Mouse (Mus musculus) layer of hippocampus, postnatal 14 days (tissue): ENCODE data around the gene March9. TPM values are rescaled to one million over a fixed set of nuclear protein-coding genes. Genes with fewer than 3 reads are reported as not detected.
"Not testable (repeated sequence)": the region's sequence is repeated elsewhere in the genome, so short reads cannot be mapped to it uniquely, and the experiment has no call there.

Experiments used
- DNase-seq, 2 experiments: peaks; one replicate each; pipeline ENCODE4 v3.0.0; 2021 to 2022; ENCODE audit warnings: low spot score in 2 of 2, mixed read lengths in 1 of 2
- total RNA-seq, 2 experiments: library from RNA; stranded (reverse); gene quantifications; 2 replicates each; pipeline ENCODE4 v1.2.3; 2021

The March9 gene
- total RNA-seq, 2 experiments from 2014 or later, result 31.8 to 34.9 TPM

DNA sequence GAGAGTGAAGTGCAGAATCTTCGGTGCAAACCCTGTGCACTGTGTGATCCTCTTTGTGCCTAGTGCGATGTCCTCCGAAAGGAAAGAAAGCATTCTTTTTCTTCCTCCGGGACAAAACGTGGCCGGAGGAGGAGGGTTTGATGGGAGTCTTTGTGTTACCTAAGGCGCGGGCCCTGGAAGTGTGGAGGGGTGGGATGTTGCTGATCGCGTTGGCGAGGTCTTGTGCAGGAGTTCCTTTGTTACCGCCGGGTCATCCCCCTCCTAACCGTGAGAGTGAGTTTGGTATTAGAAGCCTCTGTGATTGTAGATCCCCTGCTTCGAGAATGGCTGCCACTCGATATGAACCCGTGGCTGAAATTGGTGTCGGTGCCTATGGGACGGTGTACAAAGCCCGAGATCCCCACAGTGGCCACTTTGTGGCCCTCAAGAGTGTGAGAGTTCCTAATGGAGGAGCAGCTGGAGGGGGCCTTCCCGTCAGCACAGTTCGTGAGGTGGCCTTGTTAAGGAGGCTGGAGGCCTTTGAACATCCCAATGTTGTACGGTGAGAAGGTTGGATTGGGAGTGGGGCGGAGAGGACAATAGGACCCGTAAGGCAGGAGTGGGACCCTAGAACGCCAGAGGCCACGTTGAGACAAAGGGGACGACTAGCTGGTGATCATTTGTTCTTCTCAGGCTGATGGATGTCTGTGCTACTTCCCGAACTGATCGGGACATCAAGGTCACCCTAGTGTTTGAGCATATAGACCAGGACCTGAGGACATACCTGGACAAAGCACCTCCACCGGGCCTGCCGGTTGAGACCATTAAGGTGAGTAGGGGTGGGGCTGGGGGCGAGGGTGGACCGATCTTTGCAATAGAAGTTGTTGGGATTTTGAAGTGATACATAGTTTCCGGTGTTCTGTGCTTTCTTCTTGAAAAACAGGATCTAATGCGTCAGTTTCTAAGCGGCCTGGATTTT is 4.2 kb upstream of the March9 start:
- no peak for DNase-seq

DNA sequence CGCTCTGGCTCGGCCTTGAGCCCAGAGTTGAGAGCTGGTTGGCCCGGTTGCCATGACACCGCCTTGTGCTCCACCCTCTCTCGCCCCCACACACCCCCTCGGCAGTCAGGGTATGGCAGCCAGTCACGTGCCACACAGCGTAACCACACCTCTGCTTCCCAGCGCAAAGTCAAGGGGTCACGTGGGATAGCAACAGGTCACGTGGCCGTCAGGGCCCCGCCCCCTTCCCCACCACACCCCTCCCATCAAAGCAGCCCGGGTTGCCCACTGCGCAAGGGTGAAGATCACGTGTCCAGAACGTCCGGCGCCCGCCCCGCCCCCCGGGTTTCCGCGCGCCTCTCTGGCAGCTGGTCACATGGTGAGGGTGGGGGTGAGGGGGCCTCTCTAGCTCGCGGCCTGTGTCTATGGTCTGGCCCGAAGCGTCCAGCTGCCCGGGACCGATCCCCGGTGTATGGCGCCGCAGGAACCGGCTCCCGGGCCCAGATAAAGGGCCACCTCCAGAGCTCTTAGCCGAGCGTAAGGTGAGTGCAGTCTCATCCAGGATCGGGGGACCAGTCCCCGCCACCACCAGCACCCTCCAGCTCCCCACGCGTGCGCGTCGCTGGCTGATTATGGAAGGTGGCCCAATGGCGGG is 3.4 kb upstream of the March9 start, which contains the start of gene Cdk4:
Gene Cdk4 (plus strand): TSS at position 296 of the 634 bp plus-strand sequence.
- DNase-seq, result peak; percentile 98 to 99

DNA sequence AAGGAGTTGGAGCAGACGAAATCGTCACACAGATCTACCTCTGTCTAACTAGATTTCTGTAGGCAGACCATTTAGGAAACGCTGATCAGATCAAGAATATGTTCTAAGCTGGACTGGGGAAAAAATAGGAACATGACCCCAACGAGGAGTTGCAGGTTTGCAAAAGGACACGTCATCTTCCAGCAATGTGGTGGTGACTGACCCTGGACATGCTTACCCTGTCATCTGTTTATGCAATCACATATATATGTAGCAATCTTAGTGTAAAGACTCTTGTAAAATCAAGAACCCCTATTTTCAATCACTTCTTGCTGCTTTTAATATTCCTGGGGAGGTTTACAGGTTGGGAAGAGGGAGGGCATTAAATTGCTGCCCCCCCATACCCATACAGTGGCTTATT is 2.5 kb upstream of the March9 start:
- DNase-seq, result no peak

DNA sequence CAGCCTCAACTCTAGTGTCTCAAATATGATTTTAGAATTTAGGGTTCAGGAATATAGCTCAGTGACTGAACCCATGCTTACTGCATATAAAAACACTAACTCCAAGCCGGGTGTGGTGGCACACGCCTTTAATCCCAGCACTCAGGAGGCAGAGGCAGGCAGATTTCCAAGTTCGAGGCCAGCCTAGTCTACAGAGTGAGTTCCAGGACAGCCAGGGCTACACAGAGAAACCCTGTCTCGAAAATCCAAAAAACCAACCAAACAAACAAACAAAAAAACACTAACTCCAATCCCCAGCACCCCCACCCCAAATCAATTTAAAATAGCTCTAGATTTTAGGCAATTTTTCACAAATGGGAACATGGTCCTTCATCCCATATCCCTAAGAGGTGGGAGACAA is 2.1 kb upstream of the March9 start:
- not testable (repeated sequence) for DNase-seq

DNA sequence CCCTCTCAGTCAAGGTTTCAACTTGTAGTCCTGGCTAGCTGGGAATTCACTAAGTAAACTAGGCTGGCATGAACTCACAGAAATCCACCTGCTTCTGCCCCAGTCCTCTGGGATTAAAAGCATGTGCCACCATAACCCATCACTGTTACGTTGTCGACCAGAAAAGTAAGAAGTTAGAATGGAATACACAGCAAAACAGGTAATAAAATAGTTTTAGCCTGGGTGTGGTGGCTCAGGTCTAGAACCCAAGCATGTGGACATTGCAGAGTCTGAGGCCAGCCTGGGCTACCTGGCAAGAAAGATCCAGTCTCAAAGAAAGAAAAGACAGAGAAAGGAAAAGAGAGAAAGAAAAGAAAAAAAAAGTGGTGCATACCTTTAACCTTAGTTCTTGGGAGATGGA is 1.5 kb upstream of the March9 start:
- no peak for DNase-seq

DNA sequence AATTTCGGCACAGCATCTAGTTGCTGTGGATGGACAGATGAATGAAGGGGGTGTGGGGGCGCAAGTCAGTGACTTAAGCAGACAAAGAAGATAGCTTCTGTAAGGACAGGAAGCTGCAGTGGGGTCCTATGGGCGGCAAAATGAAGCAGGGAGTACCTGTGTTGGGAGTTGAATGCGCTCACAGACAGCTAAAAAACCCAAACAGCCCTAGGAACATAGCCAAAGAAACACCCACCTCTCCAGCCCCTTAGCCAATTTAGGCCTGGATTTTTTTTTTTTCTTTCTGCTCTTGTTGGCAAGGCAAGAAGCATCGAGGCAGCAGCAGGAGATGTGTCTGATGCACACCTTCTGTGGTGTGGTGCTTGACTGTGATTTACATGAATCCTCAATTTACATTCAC is 1.1 kb upstream of the March9 start:
- no peak for DNase-seq

DNA sequence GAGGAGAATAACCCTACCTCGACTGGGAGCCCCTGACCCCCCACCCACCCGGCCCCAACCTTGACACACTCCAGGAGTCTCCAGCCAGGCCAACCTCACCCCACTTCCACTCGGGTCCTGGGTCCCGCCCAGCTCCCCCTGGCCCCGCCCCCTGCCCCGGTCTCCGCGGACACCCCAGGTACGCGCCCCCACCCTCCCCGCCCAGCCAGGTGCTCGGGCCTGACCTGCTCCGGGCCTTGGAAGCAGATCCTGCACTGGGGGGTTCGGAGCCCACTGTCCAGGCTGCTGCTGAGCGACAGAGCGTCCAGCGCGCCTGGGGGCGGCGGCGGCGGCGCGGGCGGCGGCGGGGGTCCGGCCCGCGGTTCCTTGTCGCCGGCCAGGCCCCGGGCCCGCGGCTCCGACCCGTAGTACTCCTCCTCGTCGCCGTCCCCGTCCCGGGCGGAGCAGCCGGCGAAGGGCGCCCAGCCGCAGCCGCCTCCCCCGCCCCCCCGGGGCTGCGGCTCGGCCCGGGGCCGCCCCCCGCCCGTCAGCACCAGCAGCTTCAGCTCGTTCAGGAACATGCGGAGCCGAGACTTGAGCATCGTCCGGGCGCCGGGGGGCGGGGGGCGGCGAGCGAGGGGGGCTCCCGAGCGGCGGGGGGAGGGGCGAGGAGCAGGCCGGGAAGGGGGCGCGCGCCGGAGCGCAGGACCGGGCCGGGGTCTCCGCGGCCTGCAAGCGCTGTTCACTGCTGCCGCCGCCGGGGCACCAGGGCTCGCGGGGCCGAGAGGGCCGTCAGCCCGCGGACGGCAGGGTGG is 613 bp downstream of the March9 start:
- no peak for DNase-seq

DNA sequence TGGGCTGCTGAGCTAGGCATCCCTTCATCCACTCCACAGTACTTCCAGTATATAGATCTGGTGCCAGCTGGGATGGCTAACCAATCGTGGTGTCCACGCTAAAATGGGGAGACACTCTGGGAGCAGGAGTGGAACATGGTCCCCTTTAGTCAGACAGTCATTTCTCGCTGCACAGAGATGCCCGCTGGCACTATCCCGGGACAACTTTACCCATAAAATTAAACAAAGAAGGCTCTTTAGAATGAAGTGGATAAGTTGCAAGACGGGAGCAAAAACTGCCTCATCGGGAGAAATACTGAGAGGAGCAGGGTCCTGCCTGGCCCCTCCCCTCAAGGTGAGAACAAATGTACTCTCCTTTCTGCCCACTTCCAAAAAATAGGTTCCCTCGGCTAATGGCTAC is 1.3 kb downstream of the March9 start:
- DNase-seq, result no peak

DNA sequence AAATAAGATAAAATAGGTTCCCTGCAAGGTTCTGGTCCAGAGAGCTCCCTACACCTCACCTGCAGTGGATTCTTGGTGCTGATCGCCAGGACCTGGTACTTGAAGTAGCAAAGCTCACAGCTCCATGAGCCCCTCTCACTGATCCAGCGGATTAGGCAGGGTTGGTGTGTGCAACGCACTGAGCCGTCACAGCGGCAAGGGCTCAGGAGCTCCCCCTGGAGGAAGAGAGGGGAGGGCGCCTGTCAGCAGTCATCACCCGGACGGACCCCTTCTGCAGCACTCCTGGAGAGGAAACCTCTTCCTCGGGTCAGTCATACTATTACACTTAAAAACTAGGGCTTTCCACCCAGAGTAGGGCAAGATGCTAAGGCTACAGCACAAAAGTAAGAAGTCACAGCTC is 1.8 kb downstream of the March9 start:
- peak; percentile 69 to 83 for DNase-seq

DNA sequence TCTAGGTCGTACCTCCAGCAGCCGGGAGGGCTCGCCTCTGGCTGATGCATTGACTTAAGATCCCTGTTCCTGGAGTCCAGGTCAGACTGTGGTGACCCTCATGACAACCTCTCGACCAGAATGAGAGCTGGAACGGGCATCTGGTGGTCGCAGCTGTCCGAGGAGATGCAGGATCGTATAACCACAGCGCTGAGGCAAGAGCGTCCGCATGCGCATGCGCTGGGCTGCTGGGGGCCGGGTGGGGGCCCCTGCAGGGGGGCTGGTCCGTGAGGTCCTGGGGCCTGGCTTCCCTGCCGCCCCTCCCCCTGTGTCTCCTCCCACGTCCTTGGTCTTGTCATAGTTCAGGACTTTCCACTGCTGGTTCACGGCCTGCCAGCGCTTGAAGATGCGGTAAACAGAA is 3.5 kb downstream of the March9 start:
- no peak for DNase-seq

DNA sequence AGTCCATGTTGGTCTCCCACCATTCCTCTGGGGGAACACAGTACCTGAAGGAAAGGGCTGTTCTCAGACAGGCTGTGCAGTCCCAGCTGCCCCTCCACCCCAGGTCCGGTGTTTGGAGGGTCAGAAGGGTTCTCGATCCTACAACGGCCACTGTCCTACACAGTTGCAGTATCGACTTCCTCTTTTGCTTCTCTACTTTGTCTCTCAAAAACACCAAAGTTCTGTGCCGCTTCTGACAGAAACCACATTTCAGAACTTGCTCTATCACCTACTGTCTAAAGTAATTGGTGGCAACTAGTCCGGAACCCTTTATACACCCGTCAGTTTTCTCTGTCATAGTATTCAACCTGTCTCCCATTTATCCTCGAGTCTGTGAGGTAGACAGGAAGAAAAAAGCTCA is 4.6 kb downstream of the March9 start:
- no peak for DNase-seq

DNA sequence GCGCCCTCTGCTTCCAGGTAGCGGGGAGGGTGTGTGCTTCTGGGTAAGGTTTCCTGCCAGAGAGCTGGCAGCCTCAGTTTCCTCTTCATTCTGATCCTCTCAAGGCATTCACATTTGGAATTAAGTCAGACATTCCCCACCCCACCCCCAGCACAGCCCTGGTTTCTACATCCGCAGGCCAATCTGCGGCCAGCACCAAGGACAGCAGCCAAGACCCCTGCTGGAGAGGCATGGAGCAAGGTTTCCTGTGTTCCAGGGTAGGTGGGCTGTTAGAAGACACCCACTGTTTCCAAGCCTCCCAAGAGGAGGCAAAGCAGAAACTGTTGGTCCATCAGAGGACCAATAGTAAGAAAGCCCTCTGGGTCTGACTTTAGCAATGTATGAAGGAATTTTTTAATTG is 5.3 kb downstream of the March9 start:
- DNase-seq, result no peak

DNA sequence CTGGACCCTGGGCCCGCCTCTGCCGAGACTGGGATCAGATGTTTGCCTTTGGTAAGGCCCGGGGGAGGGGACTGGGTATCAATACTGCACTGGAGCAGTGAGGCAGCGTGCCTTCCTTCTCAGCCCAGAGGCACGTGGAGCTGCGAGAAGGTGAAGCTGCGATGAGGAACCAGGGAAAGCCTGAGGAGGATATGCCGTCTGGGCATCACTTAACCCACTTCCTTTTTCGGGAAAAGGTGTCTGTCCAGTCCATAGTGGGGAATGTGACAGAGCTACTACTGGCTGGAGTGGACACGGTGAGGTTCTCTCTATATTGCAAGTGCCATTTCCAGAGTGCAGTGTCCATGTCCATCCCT is 9.9 kb downstream of the March9 start:
- DNase-seq, result no peak

DNA sequence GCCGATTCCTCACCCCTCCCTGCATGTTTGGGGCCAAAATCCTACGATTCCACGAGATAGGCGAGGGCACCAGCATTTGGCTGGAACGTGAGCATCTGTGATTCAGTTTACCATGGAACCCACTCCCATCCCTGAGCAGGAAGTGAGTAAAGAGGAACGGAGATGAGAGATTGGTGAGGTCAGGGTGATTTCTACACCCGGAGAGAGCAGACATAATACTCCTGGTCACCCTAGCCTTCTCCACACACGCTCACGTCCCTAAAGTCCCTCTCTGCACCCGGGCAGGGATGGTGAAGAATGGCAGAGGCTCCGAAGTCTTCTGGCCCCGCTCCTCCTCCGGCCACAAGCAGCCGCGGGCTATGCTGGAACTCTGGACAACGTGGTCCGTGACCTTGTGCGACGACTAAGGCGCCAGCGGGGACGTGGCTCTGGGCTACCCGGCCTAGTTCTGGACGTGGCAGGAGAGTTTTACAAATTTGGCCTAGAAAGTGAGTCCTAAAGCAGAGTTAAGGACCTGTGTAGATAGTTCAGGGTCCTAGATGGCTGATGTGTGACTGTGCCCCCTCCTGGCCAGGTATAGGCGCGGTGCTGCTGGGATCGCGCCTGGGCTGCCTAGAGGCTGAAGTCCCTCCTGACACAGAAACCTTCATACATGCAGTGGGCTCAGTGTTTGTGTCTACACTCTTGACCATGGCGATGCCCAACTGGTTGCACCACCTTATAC is 10.4 kb downstream of the March9 start:
- no peak for DNase-seq

DNA sequence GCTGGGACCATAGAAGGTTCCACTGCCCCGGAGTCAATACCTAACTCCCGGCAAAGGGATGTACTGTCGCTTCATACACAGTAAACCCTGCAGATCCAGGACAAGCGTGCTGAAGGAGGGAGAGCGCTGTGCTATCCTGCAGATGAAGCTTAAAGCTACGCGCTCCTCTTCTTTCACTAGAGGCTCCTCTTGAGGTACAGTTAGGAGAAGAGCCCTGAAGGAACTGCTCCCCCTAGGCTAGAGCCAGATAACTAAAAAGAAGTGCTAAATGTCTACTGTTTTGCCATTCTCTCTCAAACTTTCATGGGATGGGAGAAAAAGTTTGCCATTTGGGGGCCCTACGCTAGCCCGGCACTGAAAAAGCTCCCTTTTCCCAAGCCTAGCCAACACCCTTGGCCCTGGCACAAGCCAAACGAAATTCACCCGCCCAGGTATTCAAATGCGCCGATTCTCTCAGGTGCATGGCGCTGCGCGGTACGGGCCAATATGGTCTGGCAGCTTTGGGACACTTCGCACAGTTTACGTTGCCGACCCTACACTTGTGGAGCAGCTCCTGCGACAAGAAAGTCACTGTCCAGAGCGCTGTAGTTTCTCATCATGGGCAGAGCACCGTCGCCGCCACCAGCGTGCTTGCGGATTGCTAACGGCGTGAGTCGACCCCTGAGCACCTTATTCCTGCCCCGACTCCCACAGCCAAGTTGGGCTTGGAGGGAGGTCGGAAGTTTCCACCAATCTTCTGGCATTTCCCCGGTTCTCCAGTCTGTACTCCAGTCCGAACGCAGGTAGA is 11.2 kb downstream of the March9 start:
- no peak for DNase-seq

DNA sequence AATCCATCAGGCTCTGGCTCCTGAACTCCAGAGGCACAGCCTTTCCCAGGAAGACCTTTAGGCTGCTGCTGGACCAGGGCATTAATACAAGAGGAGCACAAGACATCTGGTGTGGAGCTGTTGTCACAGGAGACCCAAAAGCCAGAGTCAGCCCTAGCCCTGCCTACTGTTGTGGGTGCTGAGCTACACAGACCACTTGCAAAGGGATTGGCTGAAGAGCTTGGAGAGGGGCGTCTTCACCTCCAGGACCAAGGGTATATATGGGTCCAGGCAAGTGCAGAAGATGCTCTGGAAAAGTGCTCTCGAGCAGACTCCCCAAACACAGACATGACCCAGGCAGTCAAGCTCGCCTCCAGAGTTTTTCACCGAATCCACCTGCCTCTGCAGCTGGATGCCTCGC is 12.0 kb downstream of the March9 start, which contains the start of gene Cyp27b1:
Gene Cyp27b1 (plus strand): TSS at position 297 of the 400 bp plus-strand sequence.
- no peak for DNase-seq

DNA sequence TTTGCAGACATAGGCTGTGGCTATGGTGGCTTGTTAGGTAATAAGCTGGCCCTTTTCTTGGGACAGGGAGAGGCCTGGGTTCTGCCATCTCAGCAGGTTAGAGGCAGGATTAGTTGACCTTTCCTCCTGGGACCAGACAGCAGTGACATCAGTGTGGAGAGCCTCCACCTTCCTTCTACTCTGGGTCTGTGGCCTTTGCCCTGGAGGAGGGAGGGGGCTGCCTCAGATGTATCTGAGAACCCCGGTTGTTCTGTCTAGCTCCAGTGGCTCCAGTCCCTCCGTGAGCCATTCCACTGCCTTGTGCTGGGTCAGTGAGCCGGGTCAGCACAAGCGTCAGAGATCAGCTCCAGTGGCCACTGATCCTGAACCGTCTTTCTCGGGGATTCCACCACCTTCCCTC is 16.8 kb downstream of the March9 start:
- no peak for DNase-seq

DNA sequence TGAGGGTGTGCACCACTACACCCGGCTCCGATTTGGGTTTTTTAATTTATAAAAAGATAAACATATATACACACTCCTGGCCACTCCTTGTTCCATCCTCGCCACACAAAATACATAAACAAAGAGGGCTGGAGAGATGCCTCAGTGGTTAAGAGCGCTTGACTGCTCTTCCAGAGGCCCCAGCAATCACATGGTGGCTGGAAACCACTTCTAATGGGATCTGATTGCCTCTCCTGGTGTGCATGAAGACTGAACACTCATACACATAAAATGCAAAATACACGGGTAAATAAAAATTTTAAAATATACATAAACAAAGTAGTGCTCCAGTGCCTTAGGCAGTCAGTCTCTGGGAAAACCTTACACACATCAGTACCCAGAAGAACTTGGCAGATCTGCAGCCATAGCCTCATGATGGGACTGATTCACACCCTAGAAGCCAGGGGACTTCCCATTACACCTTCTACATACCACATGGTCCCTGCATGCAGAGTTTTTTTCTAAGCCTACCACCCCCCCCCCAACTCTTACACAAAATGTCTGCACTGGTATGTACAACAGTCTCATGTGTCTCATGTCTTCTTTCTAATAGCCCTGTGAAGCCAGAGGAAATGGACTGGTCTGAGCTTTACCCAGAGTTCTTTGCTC is 17.4 kb downstream of the March9 start:
- no peak for DNase-seq

DNA sequence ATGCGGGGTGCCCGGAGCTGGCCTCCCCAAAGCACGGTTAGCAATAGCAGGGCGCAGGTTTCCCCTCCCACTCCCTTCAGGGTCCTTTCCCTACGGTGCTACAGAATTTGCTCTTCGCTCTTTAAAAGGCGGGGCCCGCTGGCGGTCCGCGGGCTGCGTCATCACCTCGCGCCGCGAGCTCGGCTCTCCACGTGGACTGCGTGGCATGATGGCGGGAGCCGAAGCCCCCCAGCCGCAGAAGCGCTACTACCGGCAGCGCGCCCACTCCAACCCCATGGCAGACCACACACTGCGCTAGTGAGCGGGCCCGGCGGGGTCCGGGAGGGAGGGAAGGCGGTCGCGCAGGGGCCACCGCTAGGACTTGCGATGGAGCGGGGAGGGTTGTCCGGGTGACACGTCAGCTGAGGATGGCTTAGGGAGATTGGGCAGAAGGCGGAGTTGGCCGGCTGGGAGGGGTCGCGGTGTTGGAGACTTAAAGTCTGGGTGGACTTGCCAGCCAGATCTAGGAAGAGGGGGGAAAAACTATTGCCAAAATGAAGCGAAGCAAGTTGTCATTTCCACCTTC is 18.1 kb downstream of the March9 start:
- peak; percentile 91 to 93 for DNase-seq
